In genomic region chr1:91096490-91096889, GRCm38 (mm10) we compare ENCODE assay signal across 17 mouse cellular contexts. TPM values are rescaled to one million over a fixed set of nuclear protein-coding genes. Genes with fewer than 3 reads are reported as not detected.
DNase-seq lines count a peak whose midpoint lies in the region; ATAC-seq and TF ChIP-seq lines count a peak whose summit lies in the region.
"Had no signal": no experiment of that assay in that cellular context is flagged by ENCODE, and none has a peak within 500 bp of the region (broad histone marks: within the 10 kb centered on the region; RNA-seq: fewer than 3 reads in every experiment).

No protein-coding gene starts in this region.

- H3K4me3 ChIP-seq in liver, postnatal 0 days (ENCODE audit: low read depth, low read length) = no peak overlapping the region
- H3K4me3 ChIP-seq in liver, embryonic 12.5 days = no peak overlapping the region
- no peak overlapping the region for H3K4me3 ChIP-seq in stomach, postnatal 0 days (ENCODE audit: low read depth, low read length)
- H3K4me3 ChIP-seq: embryonic facial prominence, embryonic 15.5 days; hindbrain, embryonic 10.5 days; liver, embryonic 15.5 days; midbrain, embryonic 15.5 days had no signal

- intact Hi-C loops in gastrocnemius, postnatal 14 days (cut with DNase I; ENCODE audit: low total_unique reads) = loop anchor here (5.0 kb wide), 1 partner anchor 124 kb away; no protein-coding TSS in a partner anchor

- no peak for TF ChIP-seq CTCF in liver, postnatal 0 days (IDR thresholded peaks at IDR 0.05; ENCODE audit: low read depth)
- TF ChIP-seq CTCF in stomach, postnatal 0 days (IDR thresholded peaks at IDR 0.05; ENCODE audit: low read depth) = no peak

- 0 out of 2 replicates have a peak overlapping the region, but pooled peaks have one; percentile 18 for H3K4me2 ChIP-seq in liver, postnatal 0 days (ENCODE audit: low read depth, low read length)
- H3K4me2 ChIP-seq in liver, embryonic 12.5 days = no peak overlapping the region
- H3K4me2 ChIP-seq in stomach, postnatal 0 days (replicated peaks; ENCODE audit: low read depth) = no peak overlapping the region
- H3K4me2 ChIP-seq: embryonic facial prominence, embryonic 15.5 days; liver, embryonic 15.5 days; midbrain, embryonic 15.5 days had no signal

- no peak for TF ChIP-seq EP300 in liver, postnatal 0 days (IDR thresholded peaks at IDR 0.05; ENCODE audit: low read depth)
- TF ChIP-seq EP300 in stomach, postnatal 0 days (optimal IDR thresholded peaks at IDR 0.05) = no peak

- peaks cover 41% of the 10 kb centered on the region for H3K4me1 ChIP-seq in liver, postnatal 0 days (ENCODE audit: insufficient read depth)
- peaks cover 55% of the 10 kb centered on the region for H3K4me1 ChIP-seq in liver, embryonic 12.5 days
- peaks cover 2% of the 10 kb centered on the region; the same call in 1 of the 2 replicates for H3K4me1 ChIP-seq in stomach, postnatal 0 days (replicated peaks; ENCODE audit: control insufficient read depth, insufficient read depth)
- H3K4me1 ChIP-seq: midbrain, embryonic 15.5 days had no signal

- H3K9ac ChIP-seq in liver, postnatal 0 days (replicated peaks) = no peak overlapping the region
- H3K9ac ChIP-seq in liver, embryonic 12.5 days = no peak overlapping the region
- H3K9ac ChIP-seq in stomach, postnatal 0 days (ENCODE audit: low read length) = no peak overlapping the region
- H3K9ac ChIP-seq: embryonic facial prominence, embryonic 15.5 days; liver, embryonic 15.5 days; midbrain, embryonic 15.5 days had no signal

- ATAC-seq in liver, postnatal 0 days = no peak
- no peak for ATAC-seq in liver, embryonic 12.5 days
- ATAC-seq in CD4-positive, CD25-positive, alpha-beta regulatory T cell, adult 4 months = peak; percentile 61
- peak; percentile 57 for ATAC-seq in granulocyte monocyte progenitor cell, adult 5-6 weeks (replicated peaks; ENCODE audit: poor library complexity, severe bottlenecking)
- ATAC-seq in stomach, postnatal 0 days (ENCODE audit: low FRiP score, low TSS enrichment) = no peak
- ATAC-seq: midbrain, embryonic 15.5 days had no signal

- H3K9me3 ChIP-seq in liver, postnatal 0 days (ENCODE audit: low read length) = no peaks in the 10 kb centered on the region
- no peaks in the 10 kb centered on the region for H3K9me3 ChIP-seq in liver, embryonic 12.5 days (replicated peaks)
- H3K9me3 ChIP-seq in stomach, postnatal 0 days (ENCODE audit: control insufficient read depth, low read length) = no peaks in the 10 kb centered on the region
- H3K9me3 ChIP-seq: embryonic facial prominence, embryonic 15.5 days; hindbrain, embryonic 10.5 days; liver, embryonic 15.5 days; midbrain, embryonic 15.5 days had no signal

- H3K27ac ChIP-seq in liver, postnatal 0 days (ENCODE audit: low read depth) = no peak overlapping the region
- no peak overlapping the region for H3K27ac ChIP-seq in liver, embryonic 12.5 days
- H3K27ac ChIP-seq in stomach, postnatal 0 days (replicated peaks) = peak overlapping the region; percentile 72; the same call in 1 of the 2 replicates
- H3K27ac ChIP-seq: hindbrain, embryonic 10.5 days; liver, embryonic 15.5 days; midbrain, embryonic 15.5 days had no signal

- 56% methylated on average over 5 of the region's 5 CpGs for WGBS in liver, postnatal 0 days (ENCODE audit: insufficient replicate concordance)
- 51% methylated on average over 5 of the region's 5 CpGs for WGBS in liver, embryonic 12.5 days (ENCODE audit: insufficient replicate concordance)
- WGBS in stomach, postnatal 0 days = 58% methylated on average over 5 of the region's 5 CpGs

- H3K27me3 ChIP-seq in liver, postnatal 0 days (ENCODE audit: insufficient read depth, low read length) = no peaks in the 10 kb centered on the region
- H3K27me3 ChIP-seq in liver, embryonic 12.5 days (replicated peaks) = no peaks in the 10 kb centered on the region
- no peaks in the 10 kb centered on the region for H3K27me3 ChIP-seq in stomach, postnatal 0 days (ENCODE audit: control insufficient read depth, insufficient read depth, low read length)
- H3K27me3 ChIP-seq: embryonic facial prominence, embryonic 15.5 days; liver, embryonic 15.5 days; midbrain, embryonic 15.5 days had no signal

- DNase-seq in liver, postnatal 0 days = no peak
- DNase-seq in stomach, postnatal 0 days (ENCODE audit: low spot score) = no peak
- no peak for DNase-seq in frontal cortex, postnatal 10 days (ENCODE audit: low spot score in 2 of 2)
- DNase-seq in embryo, embryonic 11 days = no peak
- no peak for DNase-seq in gastrocnemius, postnatal 14 days
- DNase-seq: adrenal gland, adult 8-10 months; cerebellum, adult 18-20 months; kidney, adult 9 months had no signal

- 0 out of 2 replicates have a peak, but pooled peaks cover 4% of the 10 kb centered on the region for H3K36me3 ChIP-seq in liver, postnatal 0 days (replicated peaks; ENCODE audit: insufficient read depth, low read length)
- H3K36me3 ChIP-seq in liver, embryonic 12.5 days = peaks cover 4% of the 10 kb centered on the region; the same call in 1 of the 2 replicates
- H3K36me3 ChIP-seq in stomach, postnatal 0 days (ENCODE audit: control insufficient read depth, insufficient read depth, low read length) = no peaks in the 10 kb centered on the region
- H3K36me3 ChIP-seq: liver, embryonic 15.5 days; midbrain, embryonic 15.5 days had no signal

RNA-seq across cellular contexts. Expression of gene Rbm44, which starts 48.4 kb away (rescaled TPM):
- polyA plus RNA-seq in liver, postnatal 0 days (2015; fragmentation: Nextera tagmentation; extraction: Ambion mirVana) = 0.32 and 0.87 TPM in 2 replicates
- 1.1 and 1.5 TPM in 2 replicates for polyA plus RNA-seq in liver, embryonic 12.5 days (2016; fragmentation: Nextera tagmentation; extraction: Ambion mirVana)
- 1 to 10 TPM in 1 of 2 experiments, under 1 TPM in 1; 0.83 to 2.2 TPM for polyA plus RNA-seq in CD4-positive, CD25-positive, alpha-beta regulatory T cell, adult 4 months (2017; shearing (Covaris generic))
- 1.1 and 9.6 TPM in 2 replicates for total RNA-seq in granulocyte monocyte progenitor cell, adult 5-6 weeks (2014; fragmentation: Nextera tagmentation)
- total RNA-seq in granulocyte monocyte progenitor cell, adult 5-6 weeks (2017) = 5.2 and 7.8 TPM in 2 replicates
- polyA plus RNA-seq in stomach, postnatal 0 days (2015; fragmentation: Nextera tagmentation; extraction: Ambion mirVana) = 0.15 and 0.24 TPM in 2 replicates
- total RNA-seq in gastrocnemius, postnatal 14 days (2021) = not detected
- total RNA-seq: adrenal gland, adult 8-10 months; left cerebral cortex, adult 8-10 months had no signal
- polyA plus RNA-seq: small intestine, adult 2 months had no signal

Comparison
In these comparisons a context has a peak if more than half of its experiments do, and no peak if none do; other contexts are left out.
1. ATAC-seq: peak in CD4-positive, CD25-positive, alpha-beta regulatory T cell, adult 4 months (single experiment) and granulocyte monocyte progenitor cell, adult 5-6 weeks (single experiment); none in liver, postnatal 0 days (single experiment), liver, embryonic 12.5 days (single experiment) and stomach, postnatal 0 days (single experiment).